Mouse (Mus musculus) forebrain, embryonic 15.5 days (tissue): ENCODE data around the gene Srgap1. TPM values are rescaled to one million over a fixed set of nuclear protein-coding genes. Genes with fewer than 3 reads are reported as not detected.

Experiments used
- ATAC-seq: fragments of 200-750 bp; cut with Nextera tagmentation; replicated peaks from 2 replicates; pipeline ENCODE4 v1.8.0; 2017; ENCODE audit warnings: mild to moderate bottlenecking, moderate TSS enrichment, moderate library complexity
- H3K27ac ChIP-seq: fragments of 300-500 bp; sonication (generic); replicated peaks from 2 replicates; pipeline ENCODE4 v1.5.1; 2015; ENCODE audit warnings: mild to moderate bottlenecking, inconsistent platforms
- H3K27me3 ChIP-seq: fragments of 300-500 bp; sonication (generic); 2 replicates; pipeline ENCODE4 v1.6.1; 2015; ENCODE audit warnings: inconsistent platforms
- H3K36me3 ChIP-seq: fragments of 300-500 bp; sonication (generic); 2 replicates; pipeline ENCODE4 v1.6.1; 2015; ENCODE audit warnings: mild to moderate bottlenecking, inconsistent platforms
- H3K4me1 ChIP-seq: fragments of 300-500 bp; sonication (generic); 2 replicates; pipeline ENCODE4 v1.6.1; 2015; ENCODE audit warnings: inconsistent platforms
- H3K4me2 ChIP-seq: fragments of 300-500 bp; sonication (generic); replicated peaks from 2 replicates; pipeline ENCODE4 v1.6.1; 2015; ENCODE audit warnings: mild to moderate bottlenecking, inconsistent platforms
- H3K4me3 ChIP-seq: fragments of 300-500 bp; sonication (generic); 2 replicates; pipeline ENCODE4 v1.5.1; 2015; ENCODE audit warnings: mild to moderate bottlenecking, inconsistent platforms
- H3K9ac ChIP-seq: fragments of 300-500 bp; sonication (generic); replicated peaks from 2 replicates; pipeline ENCODE4 v1.6.1; 2015; ENCODE audit warnings: mild to moderate bottlenecking, inconsistent platforms
- H3K9me3 ChIP-seq: fragments of 300-500 bp; sonication (generic); 2 replicates; pipeline ENCODE4 v1.6.1; 2016; ENCODE audit warnings: inconsistent platforms
- WGBS: fragments of 180-500 bp; shearing (Covaris S2); methylation state at CpG from one replicate; pipeline ENCODE4 v1.1.7; 2015; ENCODE audit warnings: mixed read lengths; 5-methylcytosine and 5-hydroxymethylcytosine counted together
- polyA plus RNA-seq: library from polyadenylated mRNA; unstranded; fragments of >200 nt; fragmentation: Nextera tagmentation; extraction: Ambion mirVana; gene quantifications from 2 replicates; pipeline ENCODE4 v1.2.1, GENCODE M21; 2015

Srgap1 gene
- polyA plus RNA-seq, 1 experiment from 2014 or later: 34.7 TPM

- 85% methylated on average over 3 of the region's 3 CpGs for WGBS
- H3K9me3 ChIP-seq: no peaks in the 10 kb centered on the region
- H3K4me2 ChIP-seq: no peak overlapping the region
- no peak for ATAC-seq
- H3K36me3 ChIP-seq: no peaks in the 10 kb centered on the region
- H3K4me1 ChIP-seq: peaks cover 7% of the 10 kb centered on the region; the same call in 1 of the 2 replicates
- 0 out of 2 replicates have a peak, but pooled peaks cover 3% of the 10 kb centered on the region for H3K27me3 ChIP-seq
- no peak overlapping the region for H3K9ac ChIP-seq
- no peak overlapping the region for H3K27ac ChIP-seq
- no peak overlapping the region for H3K4me3 ChIP-seq
Observed at GRCm38 (mm10) chr10:121737256-121737655, 309.9 kb downstream of the Srgap1 start.

- Histone ChIP-seq H3K4me2 (no peak overlapping the region), H3K36me3 (no peaks in the 10 kb centered on the region), H3K4me1 (no peaks in the 10 kb centered on the region), H3K4me3 (no peak overlapping the region), H3K9ac (no peak overlapping the region), H3K9me3 (no peaks in the 10 kb centered on the region), H3K27ac (no peak overlapping the region), H3K27me3 (0 out of 2 replicates have a peak, but pooled peaks cover 3% of the 10 kb centered on the region)
- 82% methylated on average over 9 of the region's 9 CpGs for WGBS
- ATAC-seq: no peak
Observed at GRCm38 (mm10) chr10:121732542-121732941, 314.6 kb downstream of the Srgap1 start.

GRCm38 (mm10) chr10:121731048-121731725, 315.9 kb downstream of the Srgap1 start:
- Histone ChIP-seq H3K4me1 (no peaks in the 10 kb centered on the region), H3K27ac (no peak overlapping the region), H3K36me3 (no peaks in the 10 kb centered on the region), H3K4me3 (no peak overlapping the region), H3K4me2 (no peak overlapping the region), H3K9ac (no peak overlapping the region), H3K9me3 (no peaks in the 10 kb centered on the region), H3K27me3 (no peaks in the 10 kb centered on the region)
- 93% methylated on average over 8 of the region's 8 CpGs for WGBS
- ATAC-seq: no peak

Other genes starting within 250 kb of the Srgap1 start
- gene Rxylt1, start 50.1 kb upstream of the Srgap1 start, polyA plus RNA-seq: 32.7 and 33.1 TPM in 2 replicates